Mouse (Mus musculus) CD4-positive, CD25-positive, alpha-beta regulatory T cell, adult 4 months (primary cell): ENCODE results near the gene Slc7a11. TPM values are rescaled to one million over a fixed set of nuclear protein-coding genes. Genes with fewer than 3 reads are reported as not detected.

Source experiments
- ATAC-seq: one replicate; pipeline ENCODE4 v1.8.0; 2017
- polyA plus RNA-seq, 2 experiments: library from polyadenylated mRNA; unstranded; fragments of 100-300 nt; shearing (Covaris generic); gene quantifications; one replicate each; pipeline ENCODE4 v1.2.1; 2017

The Slc7a11 gene
- polyA plus RNA-seq, 2 experiments from 2014 or later, result 0.14 to 0.39 TPM

GRCm38 (mm10) chr3:50302648-50303047 is 140.8 kb downstream of the Slc7a11 start:
- no peak for ATAC-seq

DNA sequence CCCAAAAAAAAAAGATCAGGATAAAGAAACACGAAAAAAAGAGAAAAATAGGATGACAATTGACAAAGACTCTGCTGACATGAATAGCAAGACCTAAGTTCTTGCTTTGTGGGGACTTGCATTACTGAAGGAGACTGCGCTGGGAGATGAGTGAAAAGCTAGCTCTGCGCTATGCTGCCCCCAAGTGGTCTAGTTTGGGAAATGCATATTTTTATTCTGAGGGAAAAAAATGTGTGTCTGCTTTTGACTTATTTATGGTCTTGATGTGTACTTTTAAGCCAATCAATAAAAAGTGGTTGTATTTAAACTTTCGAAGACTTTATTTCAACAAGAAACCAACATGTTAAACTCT is 142.5 kb downstream of the Slc7a11 start:
- ATAC-seq, result no peak

DNA sequence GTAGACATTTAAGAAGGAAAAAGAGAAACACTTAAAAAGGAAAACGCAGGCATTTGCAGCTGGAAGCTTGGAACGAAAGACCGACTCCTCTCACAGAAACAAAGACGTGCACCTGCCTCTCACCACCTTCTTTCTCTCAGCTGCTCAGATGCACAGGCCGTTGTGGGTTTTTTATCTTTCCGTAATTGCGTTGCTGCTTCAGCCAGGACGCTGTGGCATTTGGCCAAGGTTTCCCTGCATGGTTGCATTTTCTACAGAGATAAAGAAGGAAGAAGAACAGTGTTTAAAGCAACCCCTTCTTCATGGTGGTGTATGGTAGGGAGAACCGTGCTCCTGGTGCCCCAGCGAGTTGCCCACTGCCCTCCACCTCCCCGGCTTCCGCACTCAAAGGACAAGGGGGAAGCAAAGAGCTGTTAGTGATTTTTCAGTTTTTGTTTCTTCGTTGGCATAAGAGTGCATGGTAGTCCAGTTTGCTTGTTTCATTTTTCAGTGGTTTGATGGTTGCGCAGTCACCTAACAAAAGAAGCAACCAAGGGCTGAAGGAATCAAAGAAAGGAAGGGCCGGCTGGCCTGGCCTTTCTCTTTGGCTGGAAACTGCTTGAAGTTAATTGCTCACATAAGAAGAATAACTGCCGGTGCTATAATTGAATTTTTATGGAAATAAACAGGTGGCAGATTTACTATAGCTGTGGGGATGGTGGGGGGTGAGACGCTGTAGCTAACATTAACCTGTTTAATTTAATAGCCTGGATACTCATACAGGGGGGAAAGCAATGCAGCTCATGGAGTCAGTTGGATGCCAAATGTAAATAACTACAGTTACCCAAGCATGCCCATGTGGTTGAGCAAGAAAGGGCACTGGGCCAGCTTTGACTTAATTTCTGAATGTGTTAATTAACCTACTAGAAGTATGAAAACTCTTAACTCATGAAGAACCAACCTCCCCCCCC is 143.1 kb downstream of the Slc7a11 start:
- ATAC-seq, result no peak

DNA sequence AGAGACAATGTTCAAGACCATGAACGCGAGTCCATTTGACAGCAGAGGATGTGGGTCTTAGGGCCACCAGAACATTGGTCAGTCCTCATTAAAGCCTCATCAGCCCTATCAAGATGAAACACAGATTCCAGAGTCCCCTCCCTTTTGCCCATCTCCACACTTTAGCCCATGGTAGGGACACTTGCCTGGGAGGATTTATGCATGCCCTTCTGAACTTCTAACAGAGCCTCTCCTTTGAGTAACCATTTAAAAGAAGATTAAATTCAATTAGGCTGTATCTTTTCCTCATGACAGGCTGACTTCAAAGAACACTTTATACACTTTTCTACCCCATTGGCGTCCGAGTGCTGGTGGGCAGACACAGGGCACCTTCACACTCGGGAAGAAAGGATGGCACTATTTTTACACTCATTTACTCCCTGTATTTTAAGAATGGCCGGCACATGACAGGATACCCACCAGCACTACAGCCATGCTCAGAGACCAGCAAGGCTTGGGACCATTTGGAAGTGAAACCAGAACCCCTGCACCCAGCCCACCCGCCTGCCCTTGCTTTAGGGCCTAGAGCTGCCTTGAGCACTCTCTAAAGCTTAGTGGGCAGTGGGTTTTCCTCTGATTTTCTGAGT is 144.9 kb downstream of the Slc7a11 start:
- no peak for ATAC-seq

GRCm38 (mm10) chr3:50296956-50297355 is 146.5 kb downstream of the Slc7a11 start:
- ATAC-seq, result no peak

GRCm38 (mm10) chr3:50275023-50275422 is 168.4 kb downstream of the Slc7a11 start:
- no peak for ATAC-seq

GRCm38 (mm10) chr3:50272222-50272621 is 171.2 kb downstream of the Slc7a11 start:
- ATAC-seq, result no peak

GRCm38 (mm10) chr3:50269680-50270079 is 173.7 kb downstream of the Slc7a11 start:
- no peak for ATAC-seq

DNA sequence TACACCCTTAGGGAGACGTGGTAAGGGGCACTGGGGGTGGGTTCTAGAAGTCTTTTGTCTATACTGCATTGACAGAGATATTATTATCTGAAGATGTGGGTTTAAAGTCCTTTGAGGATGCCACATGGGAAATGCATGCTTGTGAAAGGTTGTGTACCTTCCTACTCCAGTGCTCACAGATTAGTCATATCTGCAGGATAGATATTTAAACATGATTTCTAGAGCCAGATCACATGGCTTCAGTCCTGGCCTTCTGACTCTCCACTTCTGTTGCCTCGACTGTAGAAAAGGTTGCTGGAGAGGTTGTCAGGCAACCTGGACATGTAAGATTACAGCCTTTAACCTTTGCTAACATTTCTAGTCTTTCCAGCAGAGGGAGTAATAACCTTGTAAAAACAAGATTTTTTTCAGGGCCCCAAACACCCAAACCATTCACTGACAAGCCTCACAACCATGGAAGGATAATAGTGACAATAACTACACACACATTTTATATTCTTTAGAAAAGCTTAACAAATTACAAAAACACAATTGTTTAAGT is 180.8 kb downstream of the Slc7a11 start:
- ATAC-seq, result no peak

GRCm38 (mm10) chr3:50262066-50262465 is 181.3 kb downstream of the Slc7a11 start:
- ATAC-seq, result no peak

- no peak for ATAC-seq
These were observed 182.7 kb downstream of the Slc7a11 start for GRCm38 (mm10) chr3:50260667-50261066.

- no peak for ATAC-seq
These were observed 184.6 kb downstream of the Slc7a11 start for GRCm38 (mm10) chr3:50258852-50259251.

DNA sequence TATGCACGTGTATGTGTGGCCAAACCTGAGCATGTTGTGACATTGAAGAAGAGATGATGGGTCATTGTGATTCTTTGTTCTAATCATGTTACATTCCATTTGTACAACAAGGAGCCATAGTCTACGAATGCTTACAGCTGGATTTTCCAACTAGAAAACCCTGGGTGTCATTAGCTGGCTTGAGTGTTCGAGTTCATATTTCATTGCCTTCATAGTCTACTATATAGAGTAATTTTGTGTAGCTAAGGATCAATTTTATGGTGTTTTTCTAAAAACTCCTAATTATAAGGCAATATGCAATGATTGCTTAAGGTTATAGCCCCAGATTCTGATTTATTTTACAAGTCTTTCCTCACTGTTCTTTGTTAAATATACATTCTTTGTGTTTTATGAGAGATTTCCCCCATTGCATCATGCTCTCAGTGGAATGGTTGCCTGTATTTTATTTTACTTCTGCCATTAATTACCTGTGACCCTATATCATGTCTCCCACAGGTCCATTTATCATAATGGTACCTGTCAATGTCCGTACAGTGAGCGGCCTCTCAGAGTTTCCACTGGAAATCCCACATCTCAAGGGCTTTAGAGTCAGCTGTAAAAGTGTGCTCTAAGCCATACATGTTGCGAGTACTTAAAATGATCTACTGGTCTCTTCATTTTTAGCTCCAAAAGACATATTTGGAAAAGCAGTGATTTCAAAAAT is 193.7 kb downstream of the Slc7a11 start:
- ATAC-seq, result no peak

- ATAC-seq, result no peak
These were observed 207.4 kb downstream of the Slc7a11 start for GRCm38 (mm10) chr3:50235990-50236389.

GRCm38 (mm10) chr3:50233144-50233543 is 210.3 kb downstream of the Slc7a11 start:
- no peak for ATAC-seq

DNA sequence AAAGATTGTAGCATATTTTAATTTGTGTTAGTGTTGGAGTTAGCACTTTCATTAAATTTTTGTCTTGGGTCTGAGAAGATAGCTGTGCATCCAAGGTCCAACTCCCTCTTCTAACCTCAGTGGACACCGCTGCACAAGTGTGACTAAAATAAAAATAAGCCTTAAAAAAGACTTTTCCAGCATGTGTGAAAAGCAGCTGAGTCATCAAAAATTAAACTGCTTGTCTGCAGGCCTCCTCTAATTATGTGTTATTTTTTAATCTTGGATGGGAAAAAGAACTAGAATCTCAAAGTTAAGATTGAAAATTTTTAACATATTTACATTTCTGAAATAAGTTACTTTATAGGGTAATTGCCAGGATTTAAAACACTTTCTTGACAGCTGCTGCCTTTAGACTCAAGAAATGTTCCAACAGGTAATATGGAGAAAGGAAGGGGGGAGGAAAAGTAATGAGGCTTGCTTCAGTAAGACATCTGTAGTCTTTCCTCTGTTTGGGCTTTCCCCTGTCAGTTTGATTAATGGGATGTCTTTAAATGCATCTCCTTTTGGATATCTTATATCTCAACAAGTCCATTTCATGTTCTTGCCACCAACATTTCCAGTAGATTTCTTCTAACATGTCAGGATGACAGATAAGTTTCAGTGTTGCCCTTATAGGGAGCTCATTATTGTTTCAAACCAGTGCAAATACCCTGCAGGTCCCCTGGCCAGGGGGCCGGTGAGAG is 218.9 kb downstream of the Slc7a11 start:
- ATAC-seq, result no peak

GRCm38 (mm10) chr3:50220454-50220853 is 223.0 kb downstream of the Slc7a11 start:
- no peak for ATAC-seq

- no peak for ATAC-seq
These were observed 257.0 kb downstream of the Slc7a11 start for GRCm38 (mm10) chr3:50186369-50186768.

- ATAC-seq, result no peak
These were observed 257.5 kb downstream of the Slc7a11 start for GRCm38 (mm10) chr3:50185879-50186278.

GRCm38 (mm10) chr3:50160756-50161155 is 282.7 kb downstream of the Slc7a11 start:
- no peak for ATAC-seq

DNA sequence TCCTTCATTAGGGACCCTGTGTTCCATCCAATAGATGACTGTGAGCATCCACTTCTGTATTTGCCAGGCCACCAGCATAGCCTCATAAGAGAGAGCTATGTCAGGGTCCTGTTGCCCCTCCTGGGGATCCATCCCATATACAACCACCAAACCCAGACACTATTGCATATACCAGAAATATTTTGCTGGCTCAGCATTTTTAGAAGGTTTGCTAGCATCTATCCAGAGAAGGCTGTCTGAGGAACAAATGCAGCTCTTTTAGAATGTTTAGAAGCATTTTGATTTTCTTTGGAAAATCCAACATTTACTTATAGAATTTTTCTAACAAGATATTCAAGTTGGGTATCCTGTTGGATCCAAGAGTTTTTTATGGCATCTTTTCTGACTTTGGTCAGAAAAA is 299.3 kb downstream of the Slc7a11 start:
- ATAC-seq, result no peak

- ATAC-seq, result no peak
These were observed 305.1 kb downstream of the Slc7a11 start for GRCm38 (mm10) chr3:50138319-50138718.
